Mouse (Mus musculus): ENCODE data around the gene 3110001I22Rik. TPM values are rescaled to one million over a fixed set of nuclear protein-coding genes. Genes with fewer than 3 reads are reported as not detected.

Gene 3110001I22Rik
- polyA plus RNA-seq, 1 experiment from 2014 or later: 4.7 TPM

Other genes with a start within 250 kb of the 3110001I22Rik start
- 38.6 and 38.7 TPM in 2 replicates for gene Parn, start 3.8 kb upstream of the 3110001I22Rik start, polyA plus RNA-seq (2015; fragmentation: Nextera tagmentation; extraction: Ambion mirVana)
- gene Bfar, start 71 bp upstream of the 3110001I22Rik start, polyA plus RNA-seq (2015; fragmentation: Nextera tagmentation; extraction: Ambion mirVana): 38.1 and 38.7 TPM in 2 replicates
- gene Pla2g10, start 59.1 kb downstream of the 3110001I22Rik start, polyA plus RNA-seq (2015; fragmentation: Nextera tagmentation; extraction: Ambion mirVana): 4.8 and 7.9 TPM in 2 replicates
- gene Rrn3, start 108.8 kb downstream of the 3110001I22Rik start, polyA plus RNA-seq (2015; fragmentation: Nextera tagmentation; extraction: Ambion mirVana): 49.8 and 54.5 TPM in 2 replicates
- 147 and 152 TPM in 2 replicates for gene Ntan1, start 146.9 kb downstream of the 3110001I22Rik start, polyA plus RNA-seq (2015; fragmentation: Nextera tagmentation; extraction: Ambion mirVana)
- gene Pdxdc1, start 231.2 kb downstream of the 3110001I22Rik start, polyA plus RNA-seq (2015; fragmentation: Nextera tagmentation; extraction: Ambion mirVana): 93.2 and 100.0 TPM in 2 replicates
- gene Mpv17l, start 231.2 kb downstream of the 3110001I22Rik start, polyA plus RNA-seq (2015; fragmentation: Nextera tagmentation; extraction: Ambion mirVana): 10.8 and 17.0 TPM in 2 replicates

All from intestine, embryonic 15.5 days (tissue).